ENCODE assay signal across 31 mouse cellular contexts in genomic region chrX:23675450-23675849, GRCm38 (mm10). TPM values are rescaled to one million over a fixed set of nuclear protein-coding genes. Genes with fewer than 3 reads are reported as not detected.
A peak's percentile ranks its signal among the peaks of the same experiment; 100 is the strongest.
DNase-seq lines count a peak whose midpoint lies in the region; ATAC-seq and TF ChIP-seq lines count a peak whose summit lies in the region.
"Had no signal": no experiment of that assay in that cellular context is flagged by ENCODE, and none has a peak within 500 bp of the region (broad histone marks: within the 10 kb centered on the region; RNA-seq: fewer than 3 reads in every experiment).

No protein-coding gene starts in this region.

- H3K9me3 ChIP-seq in liver, embryonic 12.5 days (replicated peaks): no peaks in the 10 kb centered on the region
- H3K9me3 ChIP-seq: embryonic facial prominence, embryonic 12.5 days; forebrain, embryonic 15.5 days; hindbrain, embryonic 12.5 days; intestine, embryonic 15.5 days; limb, embryonic 13.5 days; liver, embryonic 13.5 days; midbrain, embryonic 10.5 days; neural tube, embryonic 12.5 days had no signal

- no peak overlapping the region for H3K27ac ChIP-seq in liver, adult 2 months (replicated peaks; ENCODE audit: insufficient read depth, low read depth, low read length)
- H3K27ac ChIP-seq in liver, embryonic 12.5 days: no peak overlapping the region
- peak overlapping the region; percentile 74 for H3K27ac ChIP-seq in bone marrow macrophage, adult 2 months (ENCODE audit: insufficient read depth, low read depth, low read length)
- H3K27ac ChIP-seq: embryonic facial prominence, embryonic 12.5 days; forebrain, embryonic 15.5 days; hindbrain, embryonic 12.5 days; hindbrain, postnatal 0 days; intestine, embryonic 15.5 days; layer of hippocampus, adult 2 months; left cerebral cortex, adult 2 months; limb, embryonic 13.5 days; liver, embryonic 13.5 days; midbrain, embryonic 10.5 days; neural tube, embryonic 12.5 days had no signal

- TF ChIP-seq CTCF in liver, adult 2 months (IDR thresholded peaks at IDR 0.05; ENCODE audit: low read depth, low read length): no peak
- no peak for TF ChIP-seq CTCF in bone marrow macrophage, adult 2 months (IDR thresholded peaks at IDR 0.05; ENCODE audit: low read depth, low read length)

- WGBS in liver, adult 2 months: 73% methylated on average over 1 of the region's 1 CpGs
- WGBS in liver, embryonic 12.5 days (ENCODE audit: insufficient replicate concordance): 31% methylated on average over 1 of the region's 1 CpGs

- no peak overlapping the region for H3K4me2 ChIP-seq in liver, embryonic 12.5 days
- H3K4me2 ChIP-seq: embryonic facial prominence, embryonic 12.5 days; forebrain, embryonic 15.5 days; hindbrain, embryonic 12.5 days; intestine, embryonic 15.5 days; limb, embryonic 13.5 days; liver, embryonic 13.5 days; lung, embryonic 14.5 days; neural tube, embryonic 12.5 days had no signal

- no peak for ATAC-seq in liver, embryonic 12.5 days
- ATAC-seq in megakaryocyte, adult 5-6 weeks (ENCODE audit: poor library complexity, severe bottlenecking): peak; percentile 97
- ATAC-seq: activated CD4-positive, CD25-positive, alpha-beta regulatory T cell, adult 4 months; forebrain, embryonic 15.5 days; hindbrain, postnatal 0 days; intestine, embryonic 15.5 days; midbrain, embryonic 16.5 days had no signal

- no peak overlapping the region for H3K9ac ChIP-seq in liver, adult 2 months (ENCODE audit: low read depth, low read length)
- H3K9ac ChIP-seq in liver, embryonic 12.5 days: no peak overlapping the region
- H3K9ac ChIP-seq: embryonic facial prominence, embryonic 12.5 days; forebrain, embryonic 15.5 days; hindbrain, embryonic 12.5 days; intestine, embryonic 15.5 days; limb, embryonic 13.5 days; liver, embryonic 13.5 days; lung, embryonic 14.5 days; neural tube, embryonic 12.5 days had no signal

- H3K36me3 ChIP-seq in liver, adult 2 months (ENCODE audit: control insufficient read depth, insufficient read depth, low read length): no peaks in the 10 kb centered on the region
- H3K36me3 ChIP-seq in liver, embryonic 12.5 days: no peaks in the 10 kb centered on the region
- H3K36me3 ChIP-seq: embryonic facial prominence, embryonic 12.5 days; forebrain, embryonic 15.5 days; hindbrain, embryonic 12.5 days; intestine, embryonic 15.5 days; limb, embryonic 13.5 days; liver, embryonic 13.5 days; midbrain, embryonic 10.5 days; neural tube, embryonic 12.5 days had no signal

- H3K4me1 ChIP-seq in liver, adult 2 months (ENCODE audit: control insufficient read depth, insufficient read depth, low read length): no peaks in the 10 kb centered on the region
- H3K4me1 ChIP-seq in liver, embryonic 12.5 days: no peaks in the 10 kb centered on the region
- H3K4me1 ChIP-seq in bone marrow macrophage, adult 2 months (ENCODE audit: control insufficient read depth, insufficient read depth, low read length): peaks cover 6% of the 10 kb centered on the region; the same call in 1 of the 2 replicates
- H3K4me1 ChIP-seq: embryonic facial prominence, embryonic 12.5 days; forebrain, embryonic 15.5 days; hindbrain, embryonic 12.5 days; intestine, embryonic 15.5 days; limb, embryonic 13.5 days; liver, embryonic 13.5 days; midbrain, embryonic 10.5 days; neural tube, embryonic 12.5 days had no signal

- H3K27me3 ChIP-seq in liver, adult 2 months (ENCODE audit: control insufficient read depth, insufficient read depth, low read length): no peaks in the 10 kb centered on the region
- H3K27me3 ChIP-seq in liver, embryonic 12.5 days (replicated peaks): no peaks in the 10 kb centered on the region
- H3K27me3 ChIP-seq: embryonic facial prominence, embryonic 12.5 days; forebrain, embryonic 15.5 days; hindbrain, embryonic 12.5 days; intestine, embryonic 15.5 days; limb, embryonic 13.5 days; liver, embryonic 13.5 days; neural tube, embryonic 12.5 days had no signal

- DNase-seq in liver, adult 2 months (ENCODE audit: extremely low read depth, low read depth, low spot score): peak; percentile 38
- peak; percentile 12 for DNase-seq in 416B (ENCODE audit: low read depth)
- no peak for DNase-seq in embryo, embryonic 11 days
- DNase-seq in left cerebral cortex, postnatal 10 days (ENCODE audit: extremely low spot score in 1 of 2, low spot score in 2 of 2): no peak
- DNase-seq in right cerebral cortex, adult 2 months (ENCODE audit: low spot score in 2 of 2): no peak
- DNase-seq: adrenal gland, adult 2 months; cerebellum, adult 8-10 months; cerebellum, postnatal 25 days; heart, postnatal 14 days; kidney, adult 2 months; kidney, postnatal 36 days; liver, embryonic 13.5 days; lung, embryonic 14.5 days; thymus, adult 18-20 months; thymus, postnatal 25 days had no signal

- no peak for TF ChIP-seq POLR2A in liver, adult 2 months (IDR thresholded peaks at IDR 0.05; ENCODE audit: extremely low read depth, insufficient read depth, low read length)
- TF ChIP-seq POLR2A in bone marrow macrophage, adult 2 months (IDR thresholded peaks at IDR 0.05; ENCODE audit: borderline replicate concordance, low read depth, low read length): no peak

- intact Hi-C loops in left cerebral cortex, postnatal 10 days (cut with DNase I): no loop called here

- no peaks in the 10 kb centered on the region for H3K79me2 ChIP-seq in liver, adult 2 months (ENCODE audit: control insufficient read depth, insufficient read depth, low read length)

- H3K4me3 ChIP-seq in liver, adult 2 months (ENCODE audit: insufficient read depth, low read depth, low read length): no peak overlapping the region
- no peak overlapping the region for H3K4me3 ChIP-seq in liver, embryonic 12.5 days
- no peak overlapping the region for H3K4me3 ChIP-seq in bone marrow macrophage, adult 2 months (ENCODE audit: insufficient read depth, low read length)
- H3K4me3 ChIP-seq: embryonic facial prominence, embryonic 12.5 days; forebrain, embryonic 15.5 days; hindbrain, embryonic 12.5 days; intestine, embryonic 15.5 days; layer of hippocampus, adult 2 months; left cerebral cortex, adult 2 months; limb, embryonic 13.5 days; liver, embryonic 13.5 days; midbrain, embryonic 10.5 days; myocyte; neural tube, embryonic 12.5 days had no signal

RNA-seq across cellular contexts. Expression of gene Wdr44, which starts 17.4 kb away (rescaled TPM):
- total RNA-seq in liver, adult 2 months (2014; rRNA removed): 2.2 and 2.9 TPM in 2 replicates
- 0.56 and 0.57 TPM in 2 replicates for polyA plus RNA-seq in liver, adult 2 months (2012; rRNA removed)
- polyA plus RNA-seq in liver, embryonic 12.5 days (2016; fragmentation: Nextera tagmentation; extraction: Ambion mirVana): 6.4 and 6.8 TPM in 2 replicates
- 18.4 and 19.3 TPM in 2 replicates for polyA plus RNA-seq in bone marrow macrophage, adult 2 months (2012; ENCODE audit: insufficient read depth, insufficient read length, missing spikeins)
- 25.2 and 37.3 TPM in 2 replicates for total RNA-seq in megakaryocyte, adult 5-6 weeks (2015)
- 17.1 and 20.2 TPM in 2 replicates for total RNA-seq in megakaryocyte, adult 5-6 weeks (2017)
- total RNA-seq in left cerebral cortex, postnatal 10 days (2021): 10 to 100 TPM; 20.8 to 22.8 TPM

Comparison
In these comparisons a context has a peak if more than half of its experiments do, and no peak if none do; other contexts are left out.
1. DNase-seq: peak in liver, adult 2 months (single experiment) and 416B (single experiment); none in embryo, embryonic 11 days (single experiment), left cerebral cortex, postnatal 10 days (0 of 2) and right cerebral cortex, adult 2 months (0 of 2).